Comparison of ENCODE assay signal across 13 mouse cellular contexts in genomic region chr14:57315976-57316375, GRCm38 (mm10).
DNase-seq lines count a peak whose midpoint lies in the region; ATAC-seq and TF ChIP-seq lines count a peak whose summit lies in the region.
"Had no signal": no experiment of that assay in that cellular context is flagged by ENCODE, and none has a peak within 500 bp of the region (broad histone marks: within the 10 kb centered on the region; RNA-seq: fewer than 3 reads in every experiment).

No protein-coding gene starts in this region.

- DNase-seq in layer of hippocampus, adult 9-11 months, result peak; percentile 28
- DNase-seq in layer of hippocampus, postnatal 14 days (ENCODE audit: low spot score in 2 of 2), result no peak
- DNase-seq in T-cell, adult 2 months (ENCODE audit: low spot score), result no peak
- DNase-seq in spleen, postnatal 4 days (ENCODE audit: low spot score in 2 of 2), result no peak
- DNase-seq in left cerebral cortex, adult 11 months (ENCODE audit: low spot score), result no peak
- DNase-seq: gastrocnemius, postnatal 36 days; heart, postnatal 14 days; liver had no signal

- 0 out of 2 replicates have a peak, but pooled peaks have one; percentile 8 for TF ChIP-seq EP300 in ES-Bruce4 (IDR thresholded peaks at IDR 0.05; ENCODE audit: insufficient read depth, low read depth, low read length)

- peak; percentile 84 for ATAC-seq in hindbrain, embryonic 16.5 days

- no peaks in the 10 kb centered on the region for H3K9me3 ChIP-seq in ES-Bruce4 (replicated peaks; ENCODE audit: control insufficient read depth, insufficient read depth, low read length, poor library complexity, severe bottlenecking)
- no peaks in the 10 kb centered on the region for H3K9me3 ChIP-seq in hindbrain, embryonic 16.5 days (ENCODE audit: control insufficient read depth, low read length)
- H3K9me3 ChIP-seq: embryonic facial prominence, embryonic 15.5 days; stomach, embryonic 15.5 days had no signal

- no peaks in the 10 kb centered on the region for H3K27me3 ChIP-seq in ES-Bruce4 (ENCODE audit: control insufficient read depth, insufficient read depth, low read length, poor library complexity, severe bottlenecking)
- H3K27me3 ChIP-seq in hindbrain, embryonic 16.5 days (replicated peaks; ENCODE audit: control insufficient read depth, insufficient read depth, low read length), result no peaks in the 10 kb centered on the region
- H3K27me3 ChIP-seq: embryonic facial prominence, embryonic 15.5 days; stomach, embryonic 15.5 days had no signal

- H3K4me2 ChIP-seq in hindbrain, embryonic 16.5 days (ENCODE audit: low read length), result no peak overlapping the region
- H3K4me2 ChIP-seq: embryonic facial prominence, embryonic 15.5 days; stomach, embryonic 15.5 days had no signal

- no peak overlapping the region for H3K4me3 ChIP-seq in ES-Bruce4 (ENCODE audit: low read depth, low read length)
- H3K4me3 ChIP-seq in embryonic fibroblast, embryonic 13.5 days (ENCODE audit: insufficient read depth, low read length), result no peak overlapping the region
- H3K4me3 ChIP-seq in hindbrain, embryonic 16.5 days (ENCODE audit: low read length), result no peak overlapping the region
- H3K4me3 ChIP-seq: embryonic facial prominence, embryonic 15.5 days; stomach, embryonic 15.5 days had no signal

- peaks cover 5% of the 10 kb centered on the region for H3K4me1 ChIP-seq in ES-Bruce4 (ENCODE audit: control insufficient read depth, insufficient read depth, low read length)
- H3K4me1 ChIP-seq in embryonic fibroblast, embryonic 13.5 days (ENCODE audit: control insufficient read depth, insufficient read depth, low read length), result peaks cover 10% of the 10 kb centered on the region; the same call in 1 of the 2 replicates
- peaks cover 3% of the 10 kb centered on the region; the same call in 1 of the 2 replicates for H3K4me1 ChIP-seq in hindbrain, embryonic 16.5 days (ENCODE audit: control insufficient read depth, insufficient read depth, low read depth, low read length)
- H3K4me1 ChIP-seq: stomach, embryonic 15.5 days had no signal

- no peak for TF ChIP-seq CTCF in ES-Bruce4 (IDR thresholded peaks at IDR 0.05; ENCODE audit: low read depth, low read length)
- TF ChIP-seq CTCF in embryonic fibroblast, embryonic 13.5 days (IDR thresholded peaks at IDR 0.05; ENCODE audit: borderline replicate concordance, insufficient read depth, low read length), result no peak

- TF ChIP-seq POLR2A in ES-Bruce4 (IDR thresholded peaks at IDR 0.05; ENCODE audit: insufficient read depth, low read length), result no peak
- TF ChIP-seq POLR2A in embryonic fibroblast, embryonic 13.5 days (IDR thresholded peaks at IDR 0.05; ENCODE audit: low read depth, low read length), result no peak

- no peak overlapping the region for H3K9ac ChIP-seq in ES-Bruce4 (ENCODE audit: low read depth, poor library complexity, severe bottlenecking)
- no peak overlapping the region for H3K9ac ChIP-seq in hindbrain, embryonic 16.5 days (ENCODE audit: low read depth, low read length)
- H3K9ac ChIP-seq: embryonic facial prominence, embryonic 15.5 days; stomach, embryonic 15.5 days had no signal

- WGBS in hindbrain, embryonic 16.5 days, result 25% methylated on average over 3 of the region's 3 CpGs

- no peak overlapping the region for H3K27ac ChIP-seq in ES-Bruce4 (ENCODE audit: insufficient read depth, low read length)
- peak overlapping the region; percentile 96 for H3K27ac ChIP-seq in embryonic fibroblast, embryonic 13.5 days (ENCODE audit: insufficient read depth, low read length)
- peak overlapping the region; percentile 29; the same call in 1 of the 2 replicates for H3K27ac ChIP-seq in hindbrain, embryonic 16.5 days (ENCODE audit: low read depth, low read length)
- H3K27ac ChIP-seq: embryonic facial prominence, embryonic 15.5 days; stomach, embryonic 15.5 days had no signal

- no peaks in the 10 kb centered on the region for H3K36me3 ChIP-seq in ES-Bruce4 (ENCODE audit: control insufficient read depth, insufficient read depth, low read length, poor library complexity, severe bottlenecking)
- no peaks in the 10 kb centered on the region for H3K36me3 ChIP-seq in hindbrain, embryonic 16.5 days (ENCODE audit: control insufficient read depth, insufficient read depth, low read length)
- H3K36me3 ChIP-seq: embryonic facial prominence, embryonic 15.5 days; stomach, embryonic 15.5 days had no signal
